In genomic region chr2:114775532-114775931, GRCm38 (mm10) we compare ENCODE assay signal across 14 mouse cellular contexts.
DNase-seq lines count a peak whose midpoint lies in the region; ATAC-seq and TF ChIP-seq lines count a peak whose summit lies in the region.
"Had no signal": no experiment of that assay in that cellular context is flagged by ENCODE, and none has a peak within 500 bp of the region (broad histone marks: within the 10 kb centered on the region; RNA-seq: fewer than 3 reads in every experiment).

No protein-coding gene starts in this region.

- H3K4me3 ChIP-seq in embryonic fibroblast, embryonic 13.5 days (ENCODE audit: insufficient read depth, low read length): no peak overlapping the region
- H3K4me3 ChIP-seq: embryonic facial prominence, embryonic 12.5 days; forebrain, embryonic 15.5 days; gastrocnemius, adult 2 months; limb, embryonic 13.5 days; midbrain, embryonic 13.5 days had no signal

- TF ChIP-seq CTCF in embryonic fibroblast, embryonic 13.5 days (IDR thresholded peaks at IDR 0.05; ENCODE audit: borderline replicate concordance, insufficient read depth, low read length): no peak

- peak overlapping the region; percentile 76 for H3K27ac ChIP-seq in embryonic fibroblast, embryonic 13.5 days (ENCODE audit: insufficient read depth, low read length)
- H3K27ac ChIP-seq: embryonic facial prominence, embryonic 12.5 days; forebrain, embryonic 15.5 days; gastrocnemius, adult 2 months; limb, embryonic 13.5 days; macrophage; midbrain, embryonic 13.5 days had no signal

- TF ChIP-seq POLR2A in embryonic fibroblast, embryonic 13.5 days (IDR thresholded peaks at IDR 0.05; ENCODE audit: low read depth, low read length): no peak

- no peak for ATAC-seq in erythroblast, adult 5-6 weeks (replicated peaks; ENCODE audit: low FRiP score, poor library complexity, severe bottlenecking)
- ATAC-seq: forebrain, embryonic 15.5 days; midbrain, embryonic 13.5 days had no signal

- peak; percentile 29 to 35 for DNase-seq in cerebellum, postnatal 14 days
- DNase-seq in cerebellum, adult 8-10 months: no peak
- peak; percentile 8 for DNase-seq in kidney, adult 11 months
- no peak for DNase-seq in kidney, adult 18-20 months
- peak; percentile 81 for DNase-seq in 3T3-L1 (ENCODE audit: low read depth, low spot score)
- no peak for DNase-seq in left cerebral cortex, postnatal 4 days
- DNase-seq: gastrocnemius, adult 2 months had no signal

- H3K4me1 ChIP-seq in embryonic fibroblast, embryonic 13.5 days (ENCODE audit: control insufficient read depth, insufficient read depth, low read length): peaks cover 2% of the 10 kb centered on the region; the same call in 1 of the 2 replicates
- H3K4me1 ChIP-seq: embryonic facial prominence, embryonic 12.5 days; forebrain, embryonic 15.5 days; midbrain, embryonic 13.5 days had no signal

- intact Hi-C loops in left cerebral cortex, postnatal 4 days (cut with DNase I): no loop called here

Comparison
In these comparisons a context has a peak if more than half of its experiments do, and no peak if none do; other contexts are left out.
1. DNase-seq: peak in cerebellum, postnatal 14 days (2 of 2), kidney, adult 11 months (single experiment) and 3T3-L1 (single experiment); none in cerebellum, adult 8-10 months (single experiment), kidney, adult 18-20 months (single experiment) and left cerebral cortex, postnatal 4 days (single experiment).